Mouse (Mus musculus) yolk sac, embryonic 10.5 days (tissue): ENCODE data around the gene BC049730.
A peak's percentile ranks its signal among the peaks of the same experiment; 100 is the strongest.
"Not testable (repeated sequence)": the region's sequence is repeated elsewhere in the genome, so short reads cannot be mapped to it uniquely, and the experiment has no call there.

Experiments
- DNase-seq: peaks from one replicate; pipeline ENCODE4 v3.0.0-alpha.2; 2017; ENCODE audit warnings: low spot score

The BC049730 gene

DNA sequence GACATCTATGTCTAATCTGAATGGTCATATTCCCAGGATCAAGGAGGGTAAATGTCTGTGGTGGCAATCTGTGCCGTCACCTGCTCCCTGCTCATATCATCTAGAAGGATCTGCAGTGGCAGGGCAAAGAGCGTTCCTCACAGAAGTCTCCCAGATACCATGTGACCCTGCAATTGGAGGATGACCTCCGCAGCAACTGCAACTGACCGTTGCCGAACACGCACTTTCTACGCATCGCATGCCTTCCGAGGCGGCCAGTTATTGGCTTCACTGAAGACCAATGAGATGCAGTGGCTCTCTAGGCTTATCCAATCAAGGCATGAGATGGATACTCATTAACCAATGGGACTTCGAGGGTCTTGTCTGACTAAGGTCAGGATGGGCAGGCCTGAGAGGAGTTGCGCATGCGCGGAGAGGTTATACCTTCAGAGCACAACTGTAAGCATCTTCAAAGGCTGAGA lies at the start of gene BC049730:
Gene BC049730 (plus strand): TSS at position 411 of the 461 bp plus-strand sequence.
- no peak for DNase-seq

- DNase-seq: no peak
Measured at GRCm38 (mm10) chr7:24659737-24660357, 49.2 kb upstream of the BC049730 start.

- no peak for DNase-seq
Measured at GRCm38 (mm10) chr7:24661118-24661904, 47.7 kb upstream of the BC049730 start.

GRCm38 (mm10) chr7:24662575-24662974 lies 46.5 kb upstream of the BC049730 start:
- DNase-seq: peak; percentile 36

DNA sequence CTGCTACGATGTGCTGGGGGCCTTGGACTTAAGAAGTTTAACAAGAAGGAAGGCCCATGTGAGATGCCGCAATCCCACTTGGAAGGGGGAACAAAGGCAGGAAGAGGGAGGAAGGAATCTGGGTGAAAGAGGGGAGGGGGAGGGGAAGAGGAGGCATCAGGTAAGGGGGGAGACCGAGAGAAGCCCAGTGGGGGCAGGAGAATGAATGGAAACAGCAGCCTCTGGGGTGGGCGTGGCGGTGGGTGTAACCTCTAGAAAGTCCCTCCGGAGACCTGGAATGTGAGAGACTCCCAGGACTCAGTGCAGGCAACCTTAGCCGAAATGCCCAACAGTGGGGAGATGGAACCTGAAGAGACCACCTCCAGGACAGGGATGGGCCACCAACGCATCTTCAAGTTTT lies 44.7 kb upstream of the BC049730 start:
- DNase-seq: no peak

- DNase-seq: no peak
Measured at GRCm38 (mm10) chr7:24664959-24665358, 44.1 kb upstream of the BC049730 start.

DNA sequence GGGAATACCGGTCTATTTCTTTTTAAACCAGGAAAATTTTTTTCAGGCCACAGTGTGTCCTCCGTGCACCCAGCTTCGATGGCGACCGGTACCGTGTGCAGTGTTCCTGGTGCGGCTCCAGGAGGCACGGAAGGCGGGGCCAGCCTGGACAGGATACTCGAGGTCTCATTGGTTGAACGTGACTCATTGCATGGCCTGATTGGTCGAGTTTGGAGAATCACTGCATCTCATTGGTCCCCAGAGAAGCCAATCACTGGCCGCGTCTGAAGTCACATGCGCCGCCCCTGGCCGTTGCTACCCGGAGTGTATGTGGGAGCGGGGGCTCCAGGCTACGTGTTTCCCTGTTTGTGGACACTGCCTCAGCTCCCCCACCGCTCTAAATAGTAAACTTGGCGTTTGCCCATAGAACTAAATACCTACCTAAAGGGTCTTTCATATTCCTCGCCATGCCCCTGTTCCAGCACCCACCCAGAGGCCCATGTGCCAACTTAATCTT lies 37.0 kb upstream of the BC049730 start:
- no peak for DNase-seq

DNA sequence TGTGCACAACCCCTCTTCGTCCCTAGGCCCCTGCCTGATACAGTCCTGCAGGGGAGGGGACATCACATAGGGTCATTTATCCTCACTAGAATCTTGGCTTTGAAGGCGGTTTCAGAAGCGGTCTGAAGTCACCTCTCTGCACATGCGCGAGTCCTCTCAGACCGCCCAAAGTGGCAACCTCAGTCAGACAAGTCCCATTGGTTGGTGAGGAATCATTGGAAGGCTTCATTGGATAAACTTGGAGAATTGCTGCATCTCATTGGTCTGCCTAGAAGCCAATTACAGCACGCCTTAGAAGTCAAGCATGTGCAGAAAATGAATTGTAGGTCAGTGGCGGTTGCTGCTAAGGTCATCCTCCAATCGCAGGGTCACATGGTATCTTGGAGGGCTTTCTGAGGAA lies 32.5 kb upstream of the BC049730 start, which contains the start of gene Tex101:
Gene Tex101 (minus strand): TSS at position 101 of the 400 bp plus-strand sequence.
- no peak for DNase-seq

GRCm38 (mm10) chr7:24684121-24684520 lies 24.9 kb upstream of the BC049730 start:
- DNase-seq: not testable (repeated sequence)

- DNase-seq: not testable (repeated sequence)
Measured at GRCm38 (mm10) chr7:24687519-24687918, 21.5 kb upstream of the BC049730 start.

DNA sequence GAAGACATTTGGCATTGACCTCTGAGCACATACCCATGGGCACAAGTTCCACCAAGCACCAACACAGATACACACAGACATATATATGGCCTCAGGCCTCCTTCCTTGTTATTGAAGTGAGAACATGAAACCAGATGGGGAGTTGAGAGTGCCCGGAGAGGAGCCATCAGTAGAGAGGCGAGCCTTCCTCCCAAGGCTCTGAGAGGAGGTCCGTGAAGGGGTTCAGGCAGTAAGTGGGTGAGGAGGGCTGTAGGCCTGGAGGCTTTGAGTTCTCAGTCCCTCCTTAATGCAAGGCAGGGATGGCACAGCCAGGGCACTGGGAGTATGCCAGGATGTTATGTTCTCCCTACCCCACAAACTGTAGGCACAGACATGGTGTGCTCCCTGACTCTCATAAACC lies 16.3 kb upstream of the BC049730 start:
- not testable (repeated sequence) for DNase-seq

DNA sequence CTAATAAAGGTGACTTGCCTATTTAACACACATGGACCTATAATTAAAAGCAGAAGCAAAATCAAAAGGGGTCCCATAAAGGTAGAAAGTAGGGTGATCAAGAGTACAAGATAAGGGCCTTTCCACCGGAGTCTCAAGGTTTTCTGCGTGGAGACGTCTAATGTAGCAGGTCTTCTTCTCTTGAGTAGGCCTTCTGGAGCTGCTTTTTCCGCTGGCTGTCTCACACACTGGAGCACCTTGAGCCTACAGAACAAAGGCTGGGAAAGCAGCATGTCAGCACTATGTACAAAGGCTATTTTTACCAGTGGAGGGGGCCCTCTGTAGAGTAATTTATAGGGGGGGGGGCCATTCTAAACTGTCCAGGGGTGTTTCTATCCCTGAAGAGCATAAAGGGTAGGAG lies 11.2 kb upstream of the BC049730 start:
- not testable (repeated sequence) for DNase-seq

DNA sequence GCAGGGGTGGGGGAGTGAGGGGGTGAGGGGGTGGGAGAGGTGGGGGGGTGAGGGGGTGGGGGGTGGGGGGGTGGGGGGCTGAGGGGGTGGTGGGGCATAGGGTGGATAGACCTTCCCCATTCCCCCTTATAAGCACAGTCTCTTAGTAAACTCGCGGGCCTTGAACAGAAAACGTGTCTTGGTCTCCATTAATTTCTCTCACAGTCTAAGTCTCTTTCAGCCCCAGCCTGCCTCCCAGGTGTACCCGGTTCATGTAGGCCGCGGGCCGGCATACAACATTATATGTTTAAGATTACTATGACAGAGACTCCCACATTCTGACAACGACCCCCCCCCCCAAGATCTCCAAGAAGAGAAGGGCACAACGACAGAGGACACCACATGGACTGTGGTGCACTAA lies 6.2 kb upstream of the BC049730 start:
- DNase-seq: not testable (repeated sequence)

GRCm38 (mm10) chr7:24715039-24715438 lies 6.0 kb downstream of the BC049730 start:
- DNase-seq: no peak

DNA sequence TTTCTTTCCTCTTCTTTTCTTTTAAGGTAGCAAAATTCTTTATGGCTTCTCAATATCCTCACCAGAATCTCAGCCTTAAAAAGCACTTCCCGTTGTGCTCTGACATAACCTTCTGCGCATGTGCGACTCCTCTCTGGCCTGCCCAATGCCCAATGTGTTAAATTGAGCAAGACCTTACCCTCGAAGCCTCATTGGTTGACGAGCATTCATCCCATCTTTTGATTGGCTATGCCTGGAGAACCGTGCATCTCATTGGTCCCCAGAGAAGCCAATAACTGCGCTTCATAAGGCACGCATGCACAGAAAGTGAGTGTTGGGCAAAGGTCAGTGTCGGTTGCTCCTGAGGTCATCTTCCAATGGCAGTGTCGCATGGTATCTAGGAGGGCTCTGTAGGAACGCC lies 17.8 kb downstream of the BC049730 start, which contains the start of gene Gm4763:
Gene Gm4763 (minus strand): TSS at position 101 of the 400 bp plus-strand sequence.
- DNase-seq: not testable (repeated sequence)

DNA sequence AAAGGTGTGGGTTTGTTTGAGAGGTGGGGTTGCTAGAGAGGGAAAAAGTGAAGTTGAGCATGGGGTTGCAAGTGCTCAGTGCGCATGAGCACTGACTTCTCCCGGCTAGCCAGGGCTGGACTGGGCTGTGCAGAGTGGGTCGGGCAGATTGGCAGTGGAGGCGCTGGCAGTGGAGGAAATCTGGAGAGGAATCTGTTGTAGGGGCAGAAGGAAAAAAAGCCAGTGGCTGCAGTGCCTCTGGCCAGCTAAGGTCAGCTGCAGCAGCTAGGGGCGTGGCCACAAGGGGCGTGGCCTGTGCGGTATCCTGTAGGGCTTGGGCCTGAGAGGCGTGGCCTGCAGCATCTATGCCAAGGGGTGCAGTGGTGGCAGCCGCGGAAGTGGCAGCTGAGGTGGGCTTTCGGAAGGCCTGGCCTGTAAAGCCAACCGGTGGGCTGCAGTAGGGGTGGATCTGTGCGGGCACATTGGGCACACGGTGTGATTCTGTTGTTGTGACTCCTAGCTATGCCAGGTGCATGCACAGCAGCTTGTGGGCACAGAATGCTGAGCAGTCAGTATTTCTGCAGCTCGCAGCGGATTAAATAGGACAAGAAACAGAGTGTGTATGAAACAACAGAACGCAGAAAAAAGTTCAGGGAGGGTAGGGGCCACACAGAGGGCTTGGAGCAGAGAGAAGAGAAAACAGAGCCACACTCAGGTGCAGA lies 27.1 kb downstream of the BC049730 start:
- peak; percentile 2 for DNase-seq

DNA sequence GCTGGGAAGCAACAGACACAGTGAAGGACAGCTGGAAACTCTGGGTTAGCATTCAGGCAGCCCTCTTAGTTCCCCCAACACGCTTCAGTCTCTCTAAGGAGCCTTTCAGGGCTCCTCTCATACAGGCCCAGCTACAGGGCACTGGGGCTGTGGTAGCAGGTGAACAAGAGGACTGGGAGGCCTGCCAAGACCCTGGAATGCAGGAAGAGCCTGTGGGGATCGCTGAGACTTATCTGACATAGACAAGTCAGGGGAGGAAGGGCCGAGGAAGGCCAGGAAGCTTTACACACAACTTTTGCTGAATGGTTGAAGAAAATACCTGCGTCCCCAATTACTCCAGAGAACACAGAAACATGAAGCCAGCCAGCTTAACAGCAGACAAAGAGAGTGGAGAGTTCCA lies 41.7 kb downstream of the BC049730 start:
- no peak for DNase-seq

DNA sequence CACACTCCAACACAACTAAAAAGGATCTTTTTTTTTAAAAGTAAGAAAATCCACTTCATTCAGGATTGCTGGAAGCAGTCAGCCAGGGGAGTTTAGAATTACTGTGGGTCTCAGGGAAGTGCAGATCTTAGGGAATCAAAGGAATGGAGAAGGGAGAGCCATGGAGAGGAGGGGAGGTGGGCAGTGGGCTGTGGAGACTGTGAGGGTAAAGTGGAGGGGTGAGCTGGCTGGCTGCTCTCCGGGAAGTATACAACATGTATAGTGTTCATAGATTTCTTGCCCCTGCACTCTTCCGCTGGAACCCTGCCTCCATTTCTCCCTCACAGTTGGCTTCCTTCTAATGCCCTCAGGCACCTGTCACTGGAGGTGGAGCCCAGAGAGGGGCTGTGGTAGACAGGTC lies 42.6 kb downstream of the BC049730 start:
- no peak for DNase-seq

- no peak for DNase-seq
Measured at GRCm38 (mm10) chr7:24753476-24753875, 44.4 kb downstream of the BC049730 start.

DNA sequence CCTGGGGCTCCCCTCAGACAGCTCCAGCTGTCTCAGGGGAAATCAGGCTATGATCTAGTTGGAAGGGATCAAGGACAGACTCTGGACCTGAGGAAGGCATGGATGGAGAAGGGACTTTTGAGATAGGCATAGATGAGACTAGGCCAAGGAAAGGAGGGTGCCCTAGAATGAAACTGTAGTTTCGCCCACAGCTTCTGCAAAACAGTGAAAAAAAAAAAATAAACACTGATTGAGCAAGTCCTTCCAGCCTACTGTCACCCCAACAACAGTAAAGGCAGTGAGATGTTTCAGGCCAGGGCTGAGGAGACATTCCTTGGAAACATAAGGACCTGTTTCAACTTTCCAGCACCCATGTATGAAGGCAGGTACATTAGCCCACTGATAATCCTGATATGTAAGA lies 49.5 kb downstream of the BC049730 start:
- no peak for DNase-seq

GRCm38 (mm10) chr7:24760211-24760610 lies 51.2 kb downstream of the BC049730 start, which contains the start of gene Cd177:
Gene Cd177 (minus strand): TSS chr7:24760311.
- no peak for DNase-seq

DNA sequence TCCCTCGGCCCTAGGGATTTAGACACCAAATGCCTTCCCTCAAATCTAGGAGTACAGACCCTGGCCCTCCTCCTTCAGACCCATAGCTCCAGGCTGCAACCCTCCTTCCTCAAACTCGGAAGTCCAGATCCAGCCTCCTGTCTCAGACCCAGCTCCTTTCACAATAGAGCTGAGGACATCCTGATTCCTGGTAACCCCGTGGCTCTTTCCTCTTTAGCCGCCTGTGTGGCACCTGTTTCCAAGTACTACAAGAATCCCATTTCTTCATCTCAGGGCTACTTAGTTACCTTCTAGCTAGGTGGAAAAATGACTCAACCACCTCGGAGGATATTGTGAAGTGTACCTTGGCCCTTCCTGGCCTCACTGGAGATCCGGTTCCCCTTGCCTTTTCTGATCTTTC lies 52.1 kb downstream of the BC049730 start:
- DNase-seq: no peak
